9 mouse cellular contexts compared by ENCODE assay signal in genomic region chr9:99631781-99632180, GRCm38 (mm10). TPM values are rescaled to one million over a fixed set of nuclear protein-coding genes. Genes with fewer than 3 reads are reported as not detected.
DNase-seq lines count a peak whose midpoint lies in the region; TF ChIP-seq lines count a peak whose summit lies in the region.
"Had no signal": no experiment of that assay in that cellular context is flagged by ENCODE, and none has a peak within 500 bp of the region (broad histone marks: within the 10 kb centered on the region; RNA-seq: fewer than 3 reads in every experiment).

No protein-coding gene starts in this region.

- H3K4me1 ChIP-seq in heart, adult 2 months (ENCODE audit: control insufficient read depth, insufficient read depth, low read length), result 0 out of 2 replicates have a peak, but pooled peaks cover 1% of the 10 kb centered on the region
- peaks cover 49% of the 10 kb centered on the region for H3K4me1 ChIP-seq in hindbrain, embryonic 10.5 days (replicated peaks)

- DNase-seq in heart, adult 2 months, result no peak
- no peak for DNase-seq in heart, postnatal 14 days
- DNase-seq in NIH3T3 (ENCODE audit: low read depth), result peak; percentile 35
- peak; percentile 25 for DNase-seq in hindbrain, embryonic 10.5 days (ENCODE audit: low spot score)
- DNase-seq in layer of hippocampus, postnatal 36 days, result peak; percentile 25 to 29
- no peak for DNase-seq in liver
- DNase-seq in thymus, postnatal 4 days, result no peak
- DNase-seq in spleen, adult 12 weeks (ENCODE audit: low spot score), result no peak
- DNase-seq: B cell, adult 2 months had no signal

- no peaks in the 10 kb centered on the region for H3K36me3 ChIP-seq in heart, adult 2 months (ENCODE audit: control insufficient read depth, insufficient read depth, low read length)
- peaks cover 37% of the 10 kb centered on the region for H3K36me3 ChIP-seq in hindbrain, embryonic 10.5 days

- no peak for TF ChIP-seq EP300 in heart, adult 2 months (IDR thresholded peaks at IDR 0.05; ENCODE audit: insufficient read depth, low read depth, low read length)

- H3K27ac ChIP-seq in heart, adult 2 months, result no peak overlapping the region
- peak overlapping the region; percentile 64 for H3K27ac ChIP-seq in hindbrain, embryonic 10.5 days

- no peak for TF ChIP-seq CTCF in heart, adult 2 months (IDR thresholded peaks at IDR 0.05)

- no peak overlapping the region for H3K9ac ChIP-seq in heart, adult 2 months (ENCODE audit: low read depth, low read length)

- H3K9me3 ChIP-seq in hindbrain, embryonic 10.5 days, result no peaks in the 10 kb centered on the region

- peak overlapping the region; percentile 17; the same call in 1 of the 2 replicates for H3K4me3 ChIP-seq in heart, adult 2 months
- peak overlapping the region; percentile 70 for H3K4me3 ChIP-seq in hindbrain, embryonic 10.5 days

- no peaks in the 10 kb centered on the region for H3K79me2 ChIP-seq in heart, adult 2 months (replicated peaks; ENCODE audit: control insufficient read depth, insufficient read depth, low read length)

- no peaks in the 10 kb centered on the region for H3K27me3 ChIP-seq in heart, adult 2 months (ENCODE audit: control insufficient read depth, insufficient read depth, low read length)
- H3K27me3 ChIP-seq in hindbrain, embryonic 10.5 days (ENCODE audit: insufficient read depth, poor library complexity, severe bottlenecking), result no peaks in the 10 kb centered on the region

- 60% methylated on average over 2 of the region's 2 CpGs for WGBS in heart, adult 2 months
- 25% methylated on average over 2 of the region's 2 CpGs for WGBS in hindbrain, embryonic 10.5 days

- intact Hi-C loops in heart, adult 2 months (cut with DNase I), result no loop called here
- intact Hi-C loops in heart, postnatal 14 days (cut with DNase I), result no loop called here

- TF ChIP-seq POLR2A in heart, adult 2 months (IDR thresholded peaks at IDR 0.05; ENCODE audit: insufficient read depth, low read depth, low read length), result no peak

RNA-seq across cellular contexts. Expression of gene Dzip1l, which starts 2.5 kb away (rescaled TPM):
- 1 to 10 TPM; 4.2 to 4.6 TPM for total RNA-seq in heart, adult 2 months (2021)
- 2.0 and 3.2 TPM in 2 replicates for polyA plus RNA-seq in heart, adult 2 months (2012; rRNA removed)
- 1 to 10 TPM; 5.0 to 7.0 TPM for total RNA-seq in heart, postnatal 14 days (2021)
- 26.8 and 26.9 TPM in 2 replicates for polyA plus RNA-seq in hindbrain, embryonic 10.5 days (2016; fragmentation: Nextera tagmentation; extraction: Ambion mirVana)
- total RNA-seq in layer of hippocampus, postnatal 36 days (2021), result 10 to 100 TPM; 19.7 to 28.6 TPM

RNA-seq across cellular contexts. Expression of gene A4gnt, which starts 19.5 kb away (rescaled TPM):
- total RNA-seq in heart, adult 2 months (2021), result not detected
- not detected in 2 replicates for polyA plus RNA-seq in heart, adult 2 months (2012; rRNA removed)
- total RNA-seq in heart, postnatal 14 days (2021), result not detected
- not detected in 2 replicates for polyA plus RNA-seq in hindbrain, embryonic 10.5 days (2016; fragmentation: Nextera tagmentation; extraction: Ambion mirVana)
- under 1 TPM in 1 of 2 experiments, not detected in 1; 0.15 TPM for total RNA-seq in layer of hippocampus, postnatal 36 days (2021)

RNA-seq across cellular contexts. Expression of gene Dbr1, which starts 56.2 kb away (rescaled TPM):
- 1 to 10 TPM; 4.5 to 5.8 TPM for total RNA-seq in heart, adult 2 months (2021)
- 2.5 and 4.6 TPM in 2 replicates for polyA plus RNA-seq in heart, adult 2 months (2012; rRNA removed)
- 1 to 10 TPM; 6.6 to 6.7 TPM for total RNA-seq in heart, postnatal 14 days (2021)
- 33.0 and 41.7 TPM in 2 replicates for polyA plus RNA-seq in hindbrain, embryonic 10.5 days (2016; fragmentation: Nextera tagmentation; extraction: Ambion mirVana)
- total RNA-seq in layer of hippocampus, postnatal 36 days (2021), result 10 to 100 TPM; 12.6 TPM

Comparison
In these comparisons a context has a peak if more than half of its experiments do, and no peak if none do; other contexts are left out.
1. DNase-seq: peak in NIH3T3 (single experiment), hindbrain, embryonic 10.5 days (single experiment) and layer of hippocampus, postnatal 36 days (2 of 2); none in heart, adult 2 months (0 of 2), heart, postnatal 14 days (0 of 2), liver (single experiment), thymus, postnatal 4 days (single experiment) and spleen, adult 12 weeks (single experiment).